Mouse (Mus musculus) olfactory bulb, adult 2 months (tissue): ENCODE results near the gene Farsb. TPM values are rescaled to one million over a fixed set of nuclear protein-coding genes. Genes with fewer than 3 reads are reported as not detected.

Experiments
- H3K27ac ChIP-seq: fragments of 200-500 bp; 2 replicates; pipeline ENCODE4 v1.5.1; 2012; ENCODE audit warnings: low read depth, low read length; ENCODE audit not compliant: insufficient read depth
- H3K4me1 ChIP-seq: fragments of 200-500 bp; 2 replicates; pipeline ENCODE4 v1.6.1; 2012; ENCODE audit warnings: low read length; ENCODE audit not compliant: control insufficient read depth, insufficient read depth
- H3K4me3 ChIP-seq: fragments of 200-500 bp; 2 replicates; pipeline ENCODE4 v1.5.1; 2012; ENCODE audit warnings: mild to moderate bottlenecking, low read depth, low read length, moderate library complexity; ENCODE audit not compliant: insufficient read depth
- CTCF ChIP-seq: fragments of 200-500 bp; IDR thresholded peaks from 2 replicates; pipeline ENCODE4 v1.5.1; 2012; ENCODE audit warnings: low read depth, mild to moderate bottlenecking, low read length, moderate library complexity; ENCODE audit not compliant: insufficient read depth
- POLR2A ChIP-seq: fragments of 200-500 bp; IDR thresholded peaks from 2 replicates; pipeline ENCODE4 v1.6.1; 2012; ENCODE audit warnings: mild to moderate bottlenecking, low read depth, low read length, moderate library complexity; ENCODE audit not compliant: insufficient read depth
- WGBS: fragments of 180-500 bp; shearing (Covaris S2); methylation state at CpG from one replicate; pipeline ENCODE4 v1.1.7; 2018; 5-methylcytosine and 5-hydroxymethylcytosine counted together
- polyA plus RNA-seq: library from polyadenylated mRNA; stranded (reverse); fragments of >200 nt; gene quantifications from 2 replicates; pipeline ENCODE4 v1.2.4, GENCODE M21; 2012; ENCODE audit warnings: low replicate concordance; ENCODE audit not compliant: missing spikeins, insufficient read depth, insufficient read length

Farsb gene
- polyA plus RNA-seq: not detected in 2 replicates

DNA sequence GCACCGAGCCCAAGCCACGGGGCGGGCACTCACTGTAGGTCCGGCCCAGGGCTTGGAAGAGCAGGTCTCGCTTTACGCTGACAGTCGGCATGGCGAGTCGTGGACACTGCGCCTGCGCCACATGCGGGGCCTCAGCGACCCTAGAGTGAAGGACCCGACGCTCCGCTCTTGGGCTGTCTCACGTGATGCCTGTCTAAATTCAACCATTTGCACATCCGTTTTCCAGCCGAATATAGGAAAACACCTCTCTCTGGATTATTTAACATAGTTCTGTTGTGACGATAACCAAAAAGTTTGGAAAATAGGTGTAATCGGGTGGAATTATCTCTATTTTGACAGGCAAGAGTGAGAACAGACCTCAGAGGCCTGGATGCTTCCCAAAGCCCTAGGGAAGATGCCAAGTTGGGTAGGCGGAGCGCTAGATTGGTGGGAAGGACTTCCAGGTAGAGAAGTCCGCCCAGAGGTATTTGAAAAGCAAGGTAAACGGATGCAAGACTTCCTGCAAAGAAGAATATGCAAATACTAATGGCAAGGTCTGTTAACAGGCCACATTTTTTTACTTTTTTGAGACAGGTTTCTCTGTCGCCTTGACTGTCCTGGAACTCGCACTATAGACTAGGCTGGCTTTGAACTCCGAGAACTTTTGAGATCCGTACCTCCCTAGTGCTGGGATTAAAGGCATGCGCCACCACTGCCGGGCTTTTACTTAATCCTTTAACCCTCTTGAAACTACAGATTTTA is at the start of gene Farsb:
Gene Farsb (minus strand): TSS at position 146 of the 741 bp plus-strand sequence.
- Histone ChIP-seq H3K4me1 (peaks cover 7% of the 10 kb centered on the region; the same call in 1 of the 2 replicates), H3K4me3 (peak within 1 kb of the TSS; percentile 91), H3K27ac (peak within 1 kb of the TSS; percentile 83)
- TF ChIP-seq CTCF: no peak
- peak; percentile 60 for TF ChIP-seq POLR2A
- WGBS: under 1% methylated on average over 31 of the region's 31 CpGs

DNA sequence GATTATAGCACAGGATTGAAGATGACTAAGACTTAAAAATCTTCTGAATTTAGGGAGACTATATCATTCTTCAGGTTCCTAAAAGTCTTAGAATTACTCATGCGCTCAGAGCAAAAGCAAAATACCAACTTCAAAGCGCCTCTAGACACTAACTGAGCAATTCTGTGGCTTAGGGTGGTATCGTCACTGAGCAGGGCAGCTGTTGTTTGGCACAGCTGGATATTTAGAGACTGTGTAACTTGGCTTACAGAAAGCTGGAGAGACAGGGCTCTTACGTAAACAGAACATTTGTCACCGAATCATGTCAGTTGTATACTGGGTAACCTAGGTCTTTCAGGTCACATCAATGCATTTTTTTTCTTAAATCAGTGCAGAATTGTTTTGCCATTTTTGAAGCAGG is 49.7 kb upstream of the Farsb start:
- Histone ChIP-seq H3K4me3 (no peak overlapping the region), H3K4me1 (peaks cover 5% of the 10 kb centered on the region), H3K27ac (0 out of 2 replicates have a peak overlapping the region, but pooled peaks have one; percentile 28)
- 39% methylated on average over 5 of the region's 5 CpGs for WGBS
- TF ChIP-seq POLR2A: no peak
- TF ChIP-seq CTCF: no peak

GRCm38 (mm10) chr1:78537494-78538010 is 48.9 kb upstream of the Farsb start:
- peaks cover 5% of the 10 kb centered on the region for H3K4me1 ChIP-seq
- peak overlapping the region; percentile 77 for H3K27ac ChIP-seq
- peak overlapping the region; percentile 53 for H3K4me3 ChIP-seq
- peak; percentile 24; the same call in 1 of the 2 replicates for TF ChIP-seq POLR2A
- no peak for TF ChIP-seq CTCF
- 5% methylated on average over 16 of the region's 16 CpGs for WGBS

DNA sequence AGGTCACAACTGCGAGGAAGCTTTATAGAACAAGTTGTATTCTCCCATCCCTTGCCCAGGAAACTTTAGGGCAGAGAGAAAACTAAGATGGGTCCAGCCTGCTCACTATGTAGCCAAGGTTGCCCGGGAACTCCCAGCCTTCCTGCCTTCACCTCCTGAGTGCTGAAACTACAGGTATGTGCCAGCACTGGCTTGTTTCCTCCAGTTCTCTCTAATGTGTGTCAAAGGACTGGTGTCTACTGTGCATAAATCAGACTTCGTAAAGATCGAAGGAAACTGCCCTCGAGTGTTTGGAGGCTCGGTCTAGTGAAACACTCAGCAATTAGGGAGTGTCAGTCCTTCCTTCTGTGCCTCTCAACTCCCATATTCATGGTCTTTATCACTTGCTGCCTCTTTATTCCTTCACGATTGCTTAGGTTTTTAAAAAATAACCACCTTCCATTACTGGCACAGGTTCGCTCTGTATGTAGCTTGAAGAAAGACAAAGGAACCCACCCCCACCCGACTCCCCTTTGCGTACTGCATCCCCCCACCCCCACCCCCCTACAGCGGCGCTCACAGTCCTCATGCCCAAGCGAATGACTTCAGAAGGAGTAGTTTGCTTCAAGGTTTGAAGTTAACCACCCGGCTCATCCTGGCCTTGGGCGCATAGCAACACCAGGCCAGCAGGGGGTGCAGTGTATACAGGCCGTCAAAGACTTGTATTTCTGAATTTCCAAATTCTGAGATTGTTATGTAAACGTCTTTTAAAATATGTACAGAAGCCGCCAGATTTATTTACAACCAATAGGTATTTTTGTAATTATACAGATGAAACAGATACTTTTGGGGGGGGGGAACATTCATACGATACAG is 47.8 kb upstream of the Farsb start:
- H3K4me1 ChIP-seq: peaks cover 5% of the 10 kb centered on the region
- H3K4me3 ChIP-seq: no peak overlapping the region
- WGBS: 25% methylated on average over 19 of the region's 19 CpGs
- TF ChIP-seq CTCF (peak; percentile 64), POLR2A (no peak)
- no peak overlapping the region for H3K27ac ChIP-seq

DNA sequence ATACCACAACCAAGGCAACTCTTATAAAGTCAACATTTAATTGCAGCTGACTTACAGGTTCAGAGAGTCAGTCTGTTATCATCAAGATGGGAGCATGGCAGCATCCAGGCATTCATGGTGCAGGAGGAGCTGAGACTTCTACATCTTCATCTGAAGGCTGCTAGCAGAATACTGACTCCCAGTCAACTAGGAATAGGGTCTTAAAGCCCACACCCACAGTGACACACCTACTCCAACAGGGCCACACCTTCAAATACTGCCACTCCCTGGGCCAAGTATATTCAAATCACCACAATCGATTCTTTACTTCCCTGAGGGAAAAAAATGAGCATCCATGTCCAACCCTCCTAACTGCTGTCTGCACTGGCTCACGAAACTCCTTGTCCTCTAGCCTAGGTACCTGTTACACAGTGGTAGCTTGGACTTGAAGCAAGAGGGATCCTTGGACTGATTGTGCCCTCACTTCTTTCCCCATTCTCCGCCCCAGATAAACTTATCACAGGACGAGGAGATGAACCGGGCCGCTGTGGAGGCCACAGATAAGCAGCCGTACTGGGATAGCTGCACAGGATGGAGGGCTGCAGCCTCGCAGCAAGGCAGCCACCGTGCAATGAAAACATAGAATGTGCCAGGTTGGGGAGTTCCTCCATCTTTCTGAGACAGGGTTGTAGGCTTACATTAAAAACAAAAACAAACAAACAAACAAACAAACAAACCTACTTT is 45.9 kb upstream of the Farsb start:
- Histone ChIP-seq H3K4me1 (peaks cover 5% of the 10 kb centered on the region), H3K4me3 (no peak overlapping the region), H3K27ac (no peak overlapping the region)
- no peak for TF ChIP-seq POLR2A
- TF ChIP-seq CTCF: no peak
- WGBS: 94% methylated on average over 9 of the region's 9 CpGs

DNA sequence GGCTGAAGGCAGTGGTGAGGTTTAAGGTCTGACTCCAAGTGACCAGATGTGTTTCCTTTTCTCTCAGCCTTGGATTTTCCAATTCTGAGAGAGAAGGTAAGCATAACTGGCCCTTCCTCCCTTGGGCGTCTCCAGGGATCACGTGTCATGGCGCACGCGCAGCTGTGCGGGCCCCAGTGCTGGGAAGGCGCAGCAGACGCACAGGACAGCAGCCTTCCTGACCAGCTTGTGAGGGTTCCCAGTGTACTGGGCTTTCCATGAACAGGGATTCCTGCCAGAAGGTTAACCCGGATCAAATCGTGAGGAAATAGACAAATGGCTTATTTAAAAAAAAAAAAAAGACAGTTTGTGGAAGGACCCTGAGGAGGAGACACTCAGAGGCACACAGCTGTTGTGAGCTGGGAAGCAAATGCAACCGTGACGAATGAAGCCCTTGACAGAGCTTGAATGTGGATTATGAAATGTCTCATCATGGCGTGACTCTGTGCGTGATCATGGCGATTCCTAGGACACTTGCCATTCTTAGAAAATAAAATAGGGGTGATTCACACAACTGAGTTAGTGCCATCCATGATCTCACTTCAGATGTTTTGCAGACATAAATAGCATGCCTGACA is 43.6 kb upstream of the Farsb start:
- 87% methylated on average over 15 of the region's 15 CpGs for WGBS
- Histone ChIP-seq H3K27ac (no peak overlapping the region), H3K4me3 (no peak overlapping the region), H3K4me1 (no peaks in the 10 kb centered on the region)
- TF ChIP-seq CTCF: no peak
- TF ChIP-seq POLR2A: no peak

GRCm38 (mm10) chr1:78530500-78531215 is 42.0 kb upstream of the Farsb start:
- H3K4me1 ChIP-seq: no peaks in the 10 kb centered on the region
- WGBS: 68% methylated on average over 7 of the region's 7 CpGs
- no peak overlapping the region for H3K4me3 ChIP-seq
- no peak overlapping the region for H3K27ac ChIP-seq
- TF ChIP-seq CTCF: no peak
- no peak for TF ChIP-seq POLR2A

DNA sequence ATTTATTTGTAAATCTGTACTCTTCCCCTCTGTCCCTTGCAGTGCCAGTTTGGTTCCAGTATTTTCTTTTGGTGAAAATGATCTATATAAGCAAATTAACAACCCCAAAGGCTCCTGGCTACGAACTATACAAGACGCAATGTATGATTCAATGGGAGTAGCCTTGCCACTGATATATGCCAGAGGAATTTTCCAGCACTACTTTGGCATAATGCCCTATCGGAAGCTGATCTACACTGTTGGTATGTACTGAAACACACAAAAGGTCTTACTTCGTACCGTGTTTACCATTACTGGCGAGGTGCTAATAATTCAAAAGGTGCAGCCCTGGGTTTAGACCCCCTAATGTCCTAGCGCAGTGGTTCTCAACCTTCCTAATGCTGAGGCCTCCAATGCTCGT is 40.3 kb upstream of the Farsb start:
- H3K4me1 ChIP-seq: no peaks in the 10 kb centered on the region
- no peak overlapping the region for H3K4me3 ChIP-seq
- no peak overlapping the region for H3K27ac ChIP-seq
- 93% methylated on average over 8 of the region's 8 CpGs for WGBS
- TF ChIP-seq POLR2A: no peak
- no peak for TF ChIP-seq CTCF
